Mouse (Mus musculus): ENCODE data around the gene Ubxn7.

Ubxn7 gene

GRCm38 (mm10) chr16:32431047-32431591 lies 99.1 kb downstream of the Ubxn7 start:
- in situ Hi-C loops (cut with MboI; ENCODE audit: unreplicated experiment in 2 of 2), result no loop called here

- in situ Hi-C loops (cut with MboI; ENCODE audit: unreplicated experiment in 2 of 2), result no loop called here
Measured at GRCm38 (mm10) chr16:32431926-32432325, 99.9 kb downstream of the Ubxn7 start.

- in situ Hi-C loops (cut with MboI; ENCODE audit: unreplicated experiment in 2 of 2), result no loop called here
Measured at GRCm38 (mm10) chr16:32433138-32433537, 101.1 kb downstream of the Ubxn7 start.

GRCm38 (mm10) chr16:32434066-32434465 lies 102.0 kb downstream of the Ubxn7 start:
- in situ Hi-C loops (cut with MboI; ENCODE audit: unreplicated experiment in 2 of 2), result no loop called here

- in situ Hi-C loops (cut with MboI; ENCODE audit: unreplicated experiment in 2 of 2), result no loop called here
Measured at GRCm38 (mm10) chr16:32434691-32435090, 102.6 kb downstream of the Ubxn7 start.

- in situ Hi-C loops (cut with MboI; ENCODE audit: unreplicated experiment in 2 of 2), result no loop called here
Measured at GRCm38 (mm10) chr16:32436657-32437056, 104.6 kb downstream of the Ubxn7 start.

GRCm38 (mm10) chr16:32437266-32437665 lies 105.2 kb downstream of the Ubxn7 start:
- in situ Hi-C loops (cut with MboI; ENCODE audit: unreplicated experiment in 2 of 2), result no loop called here

GRCm38 (mm10) chr16:32441432-32441831 lies 109.4 kb downstream of the Ubxn7 start:
- in situ Hi-C loops (cut with MboI; ENCODE audit: unreplicated experiment in 2 of 2), result no loop called here

All from v-Abl transformed pro-B cells (cell line).